Mouse (Mus musculus) embryonic facial prominence, embryonic 11.5 days (tissue): ENCODE measurements around the gene B3gat1. TPM values are rescaled to one million over a fixed set of nuclear protein-coding genes. Genes with fewer than 3 reads are reported as not detected.

ENCODE experiments used
- ATAC-seq: fragments of 200-750 bp; cut with Nextera tagmentation; replicated peaks from 2 replicates; pipeline ENCODE4 v1.8.0; 2017; ENCODE audit warnings: low read depth; ENCODE audit not compliant: insufficient number of reproducible peaks, low FRiP score, low TSS enrichment
- DNase-seq: peaks from one replicate; pipeline ENCODE4 v3.0.0-alpha.2; 2015; ENCODE audit warnings: low spot score
- H3K27ac ChIP-seq: fragments of 300-500 bp; sonication (generic); replicated peaks from 2 replicates; pipeline ENCODE4 v1.5.1; 2014; ENCODE audit warnings: mild to moderate bottlenecking, low read depth, low read length, control low read depth
- H3K27me3 ChIP-seq: fragments of 300-500 bp; sonication (generic); 2 replicates; pipeline ENCODE4 v1.6.1; 2014; ENCODE audit warnings: mild to moderate bottlenecking, low read length, moderate library complexity, mixed read lengths; ENCODE audit not compliant: control insufficient read depth, insufficient read depth
- H3K36me3 ChIP-seq: fragments of 300-500 bp; sonication (generic); replicated peaks from 2 replicates; pipeline ENCODE4 v1.6.1; 2014; ENCODE audit warnings: low read depth, mild to moderate bottlenecking, low read length, moderate library complexity, mixed read lengths; ENCODE audit not compliant: control insufficient read depth, insufficient read depth
- H3K4me1 ChIP-seq: fragments of 300-500 bp; sonication (generic); 2 replicates; pipeline ENCODE4 v1.6.1; 2014; ENCODE audit warnings: low read length, mixed read lengths; ENCODE audit not compliant: control insufficient read depth, insufficient read depth
- H3K4me2 ChIP-seq: fragments of 300-500 bp; sonication (generic); 2 replicates; pipeline ENCODE4 v1.6.1; 2014; ENCODE audit warnings: low read depth, mild to moderate bottlenecking, control low read depth, low read length, moderate library complexity
- H3K4me3 ChIP-seq: fragments of 300-500 bp; sonication (generic); 2 replicates; pipeline ENCODE4 v1.5.1; 2014; ENCODE audit warnings: low read depth, low read length, control low read depth
- H3K9ac ChIP-seq: fragments of 300-500 bp; sonication (generic); replicated peaks from 2 replicates; pipeline ENCODE4 v1.6.1; 2014; ENCODE audit warnings: mild to moderate bottlenecking, control low read depth, low read length
- H3K9me3 ChIP-seq: fragments of 300-500 bp; sonication (generic); replicated peaks from 2 replicates; pipeline ENCODE4 v1.6.1; 2016; ENCODE audit warnings: mild to moderate bottlenecking, low read length, inconsistent platforms, mixed read lengths; ENCODE audit not compliant: control insufficient read depth
- WGBS: fragments of 180-500 bp; shearing (Covaris S2); extraction: QIAGEN DNeasy Blood & Tissue Kit; methylation state at CpG from one replicate; pipeline ENCODE4 v1.1.7; 2014; 5-methylcytosine and 5-hydroxymethylcytosine counted together
- polyA plus RNA-seq: library from polyadenylated mRNA; unstranded; fragments of >200 nt; fragmentation: Nextera tagmentation; extraction: Ambion mirVana; gene quantifications from 2 replicates; pipeline ENCODE4 v1.2.1, GENCODE M21; 2014

B3gat1 gene
- 1.2 and 1.3 TPM in 2 replicates for polyA plus RNA-seq

GRCm38 (mm10) chr9:26733206-26733891, at the start of gene B3gat1:
Gene B3gat1, plus strand, starts transcription at chr9:26733728.
- ATAC-seq (peak; percentile 86), DNase-seq (peak; percentile 49)
- Histone ChIP-seq H3K36me3 (no peaks in the 10 kb centered on the region), H3K4me1 (no peaks in the 10 kb centered on the region), H3K4me3 (peak within 1 kb of the TSS; percentile 60), H3K27ac (no peak within 1 kb of the TSS), H3K4me2 (peak within 1 kb of the TSS; percentile 99), H3K27me3 (peaks cover 25% of the 10 kb centered on the region), H3K9me3 (no peaks in the 10 kb centered on the region), H3K9ac (peak within 1 kb of the TSS; percentile 57)
- under 1% methylated on average over 39 of the region's 65 CpGs for WGBS

GRCm38 (mm10) chr9:26689171-26689570, 44.4 kb upstream of the B3gat1 start:
- no peak overlapping the region for H3K27ac ChIP-seq
- DNase-seq (no peak), ATAC-seq (no peak)
- no peaks in the 10 kb centered on the region for H3K9me3 ChIP-seq
- no peaks in the 10 kb centered on the region for H3K27me3 ChIP-seq
- H3K4me3 ChIP-seq: no peak overlapping the region
- no peak overlapping the region for H3K4me2 ChIP-seq
- no peaks in the 10 kb centered on the region for H3K4me1 ChIP-seq
- 71% methylated on average over 1 of the region's 1 CpGs for WGBS
- no peak overlapping the region for H3K9ac ChIP-seq
- no peaks in the 10 kb centered on the region for H3K36me3 ChIP-seq

GRCm38 (mm10) chr9:26689956-26690698, 43.4 kb upstream of the B3gat1 start:
- H3K36me3 ChIP-seq: no peaks in the 10 kb centered on the region
- no peak overlapping the region for H3K9ac ChIP-seq
- no peaks in the 10 kb centered on the region for H3K4me1 ChIP-seq
- WGBS: 65% methylated on average over 7 of the region's 7 CpGs
- ATAC-seq (no peak), DNase-seq (no peak)
- no peaks in the 10 kb centered on the region for H3K9me3 ChIP-seq
- no peaks in the 10 kb centered on the region for H3K27me3 ChIP-seq
- no peak overlapping the region for H3K4me2 ChIP-seq
- H3K27ac ChIP-seq: no peak overlapping the region
- H3K4me3 ChIP-seq: no peak overlapping the region

- H3K36me3 ChIP-seq: no peaks in the 10 kb centered on the region
- no peak overlapping the region for H3K4me3 ChIP-seq
- H3K27me3 ChIP-seq: no peaks in the 10 kb centered on the region
- WGBS: 77% methylated on average over 4 of the region's 4 CpGs
- H3K9ac ChIP-seq: no peak overlapping the region
- no peaks in the 10 kb centered on the region for H3K9me3 ChIP-seq
- ATAC-seq (no peak), DNase-seq (no peak)
- no peaks in the 10 kb centered on the region for H3K4me1 ChIP-seq
- H3K4me2 ChIP-seq: no peak overlapping the region
- H3K27ac ChIP-seq: no peak overlapping the region
Observed at GRCm38 (mm10) chr9:26692641-26693040, 40.9 kb upstream of the B3gat1 start.

- DNase-seq (no peak), ATAC-seq (no peak)
- no peaks in the 10 kb centered on the region for H3K27me3 ChIP-seq
- H3K36me3 ChIP-seq: no peaks in the 10 kb centered on the region
- no peaks in the 10 kb centered on the region for H3K9me3 ChIP-seq
- 86% methylated on average over 3 of the region's 3 CpGs for WGBS
- H3K4me3 ChIP-seq: no peak overlapping the region
- H3K27ac ChIP-seq: no peak overlapping the region
- H3K9ac ChIP-seq: no peak overlapping the region
- no peaks in the 10 kb centered on the region for H3K4me1 ChIP-seq
- H3K4me2 ChIP-seq: no peak overlapping the region
Observed at GRCm38 (mm10) chr9:26694656-26695055, 38.9 kb upstream of the B3gat1 start.

GRCm38 (mm10) chr9:26695178-26695577, 38.4 kb upstream of the B3gat1 start:
- Histone ChIP-seq H3K4me2 (no peak overlapping the region), H3K27ac (no peak overlapping the region), H3K36me3 (no peaks in the 10 kb centered on the region), H3K27me3 (no peaks in the 10 kb centered on the region), H3K4me1 (no peaks in the 10 kb centered on the region), H3K9me3 (no peaks in the 10 kb centered on the region), H3K9ac (no peak overlapping the region), H3K4me3 (no peak overlapping the region)
- ATAC-seq: no peak
- WGBS: 84% methylated on average over 5 of the region's 5 CpGs
- no peak for DNase-seq

- no peak for ATAC-seq
- no peaks in the 10 kb centered on the region for H3K9me3 ChIP-seq
- H3K4me3 ChIP-seq: no peak overlapping the region
- no peaks in the 10 kb centered on the region for H3K36me3 ChIP-seq
- WGBS: 62% methylated on average over 2 of the region's 2 CpGs
- no peak overlapping the region for H3K4me2 ChIP-seq
- no peak for DNase-seq
- no peaks in the 10 kb centered on the region for H3K4me1 ChIP-seq
- no peak overlapping the region for H3K27ac ChIP-seq
- no peaks in the 10 kb centered on the region for H3K27me3 ChIP-seq
- no peak overlapping the region for H3K9ac ChIP-seq
Observed at GRCm38 (mm10) chr9:26698286-26698685, 35.2 kb upstream of the B3gat1 start.

- DNase-seq: no peak
- no peaks in the 10 kb centered on the region for H3K27me3 ChIP-seq
- H3K4me3 ChIP-seq: no peak overlapping the region
- WGBS: 67% methylated on average over 2 of the region's 2 CpGs
- no peaks in the 10 kb centered on the region for H3K9me3 ChIP-seq
- ATAC-seq: no peak
- H3K36me3 ChIP-seq: no peaks in the 10 kb centered on the region
- no peak overlapping the region for H3K9ac ChIP-seq
- H3K4me1 ChIP-seq: no peaks in the 10 kb centered on the region
- no peak overlapping the region for H3K27ac ChIP-seq
- no peak overlapping the region for H3K4me2 ChIP-seq
Observed at GRCm38 (mm10) chr9:26700329-26700728, 33.2 kb upstream of the B3gat1 start.
